Mouse (Mus musculus): ENCODE data around the gene Hnrnph1. TPM values are rescaled to one million over a fixed set of nuclear protein-coding genes. Genes with fewer than 3 reads are reported as not detected.

Hnrnph1 gene
- polyA plus RNA-seq, 1 experiment from 2014 or later, result 102 TPM

DNA sequence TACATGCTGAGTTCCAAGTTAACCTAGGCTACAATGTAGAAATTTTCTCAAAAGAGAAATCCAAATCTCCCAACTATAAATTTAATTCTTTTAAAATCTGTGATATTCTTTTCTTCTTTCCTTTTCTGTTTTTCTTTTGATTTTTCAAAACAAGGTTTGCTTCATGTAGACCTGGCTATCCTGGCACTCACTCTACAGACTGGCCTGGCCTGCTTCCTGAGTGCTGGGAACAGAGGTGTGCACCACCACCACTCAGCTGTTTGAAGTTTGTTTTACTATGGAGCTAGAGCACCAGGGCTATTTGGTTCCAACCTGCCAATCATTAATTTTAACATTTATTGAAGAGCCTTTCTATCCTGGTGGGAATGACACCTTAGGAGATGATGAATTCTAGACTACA is 3.7 kb upstream of the Hnrnph1 start:
- ATAC-seq (ENCODE audit: insufficient read depth), result no peak
- Histone ChIP-seq H3K4me1 (replicated peaks) (peaks cover 30% of the 10 kb centered on the region), H3K9ac (no peak overlapping the region), H3K27me3 (no peaks in the 10 kb centered on the region), H3K9me3 (replicated peaks) (no peaks in the 10 kb centered on the region), H3K4me2 (no peak overlapping the region), H3K36me3 (replicated peaks) (no peaks in the 10 kb centered on the region), H3K27ac (replicated peaks) (no peak overlapping the region), H3K4me3 (replicated peaks) (no peak overlapping the region)

DNA sequence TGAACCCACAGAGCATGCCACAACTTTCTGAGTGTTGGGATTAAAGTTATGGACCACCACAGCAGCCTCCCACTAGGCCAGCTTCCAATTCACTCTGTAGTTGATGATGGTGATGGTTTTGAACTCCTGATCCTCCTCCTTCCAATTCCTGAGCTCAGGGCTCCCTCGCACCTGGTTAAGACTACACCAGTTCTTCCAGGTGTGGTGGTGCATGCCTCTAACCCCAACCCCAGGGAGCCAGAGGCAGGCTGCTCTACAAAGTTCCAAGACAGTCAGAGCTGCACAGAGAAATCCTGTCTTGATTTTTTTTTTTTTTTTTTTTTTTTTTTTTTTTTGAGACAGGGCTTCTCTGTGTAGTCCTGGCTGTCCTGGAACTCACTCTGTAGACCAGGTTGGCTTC is 3.2 kb upstream of the Hnrnph1 start:
- no peak for ATAC-seq (ENCODE audit: insufficient read depth)

DNA sequence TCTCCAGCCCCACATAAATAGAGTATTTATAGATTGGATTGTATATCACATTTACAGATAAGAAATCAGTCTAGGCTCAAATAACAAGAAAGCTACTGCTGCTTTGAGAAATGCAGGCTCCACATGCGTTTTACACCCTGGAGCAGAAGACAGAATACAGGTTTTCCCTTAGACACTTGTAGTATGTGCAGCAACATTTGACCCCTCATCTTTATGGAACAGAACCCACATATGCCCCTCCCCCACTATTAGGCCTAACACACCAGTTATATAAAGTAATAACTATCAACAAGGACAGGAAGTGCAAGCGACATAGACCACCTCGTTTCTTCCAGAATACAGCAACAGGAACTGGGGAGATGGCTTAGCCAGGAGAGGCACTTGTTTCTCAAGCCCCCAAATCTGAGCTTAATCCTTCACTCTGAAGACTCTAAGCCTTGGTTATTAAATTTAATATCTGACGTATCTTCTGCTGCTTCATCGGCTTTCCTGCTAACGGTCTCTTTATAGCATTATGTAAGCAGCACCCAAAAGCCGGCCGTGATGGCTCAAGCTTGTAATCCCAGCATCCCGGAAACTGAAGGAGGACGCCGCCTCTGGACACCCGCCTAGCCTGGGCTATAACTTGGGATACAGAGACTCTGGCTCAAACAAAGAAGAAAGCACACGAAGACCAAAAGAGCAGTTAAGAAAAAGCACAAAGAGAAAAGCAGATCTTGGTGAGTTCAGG is 2.3 kb upstream of the Hnrnph1 start:
- Histone ChIP-seq H3K4me3 (replicated peaks) (no peak overlapping the region), H3K36me3 (replicated peaks) (peaks cover 6% of the 10 kb centered on the region), H3K27me3 (no peaks in the 10 kb centered on the region), H3K4me2 (no peak overlapping the region), H3K4me1 (replicated peaks) (peaks cover 38% of the 10 kb centered on the region), H3K27ac (replicated peaks) (no peak overlapping the region), H3K9ac (no peak overlapping the region), H3K9me3 (replicated peaks) (no peaks in the 10 kb centered on the region)
- no peak for ATAC-seq (ENCODE audit: insufficient read depth)
- WGBS (ENCODE audit: insufficient replicate concordance), result 78% methylated on average over 13 of the region's 13 CpGs

More for the DNA sequence above, 3.2 kb upstream of the Hnrnph1 start:
- Histone ChIP-seq H3K27me3 (no peaks in the 10 kb centered on the region), H3K36me3 (replicated peaks) (no peaks in the 10 kb centered on the region), H3K9me3 (replicated peaks) (no peaks in the 10 kb centered on the region), H3K27ac (replicated peaks) (no peak overlapping the region), H3K4me3 (replicated peaks) (no peak overlapping the region), H3K4me1 (replicated peaks) (peaks cover 31% of the 10 kb centered on the region), H3K9ac (no peak overlapping the region), H3K4me2 (no peak overlapping the region)
- WGBS (ENCODE audit: insufficient replicate concordance), result 84% methylated on average over 1 of the region's 1 CpGs

DNA sequence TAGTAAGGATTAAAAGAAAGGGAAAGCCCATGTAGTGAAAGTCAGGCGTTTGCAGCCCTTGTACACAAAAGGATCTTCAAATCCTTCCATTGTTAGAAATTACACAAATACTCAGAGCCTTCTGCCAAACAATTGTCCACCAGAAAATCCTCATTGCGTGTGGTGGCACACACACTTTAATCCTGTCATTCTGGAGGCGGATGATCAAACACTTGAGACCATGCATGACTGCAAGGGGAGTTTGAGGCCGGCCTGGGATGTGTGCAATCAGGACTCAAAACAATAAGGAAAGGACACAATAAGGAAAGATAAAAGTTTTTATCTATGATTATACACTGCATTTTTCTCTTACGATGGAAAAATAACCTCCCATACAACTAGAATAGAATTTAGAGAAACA is 1.4 kb upstream of the Hnrnph1 start:
- no peak overlapping the region for H3K4me3 ChIP-seq (replicated peaks)
- no peaks in the 10 kb centered on the region for H3K27me3 ChIP-seq
- H3K9me3 ChIP-seq (replicated peaks), result no peaks in the 10 kb centered on the region
- no peak overlapping the region for H3K9ac ChIP-seq
- 72% methylated on average over 5 of the region's 5 CpGs for WGBS (ENCODE audit: insufficient replicate concordance)
- no peak for ATAC-seq (ENCODE audit: insufficient read depth)
- no peak overlapping the region for H3K27ac ChIP-seq (replicated peaks)
- H3K4me2 ChIP-seq, result no peak overlapping the region
- H3K4me1 ChIP-seq (replicated peaks), result peaks cover 41% of the 10 kb centered on the region
- H3K36me3 ChIP-seq (replicated peaks), result peaks cover 11% of the 10 kb centered on the region

DNA sequence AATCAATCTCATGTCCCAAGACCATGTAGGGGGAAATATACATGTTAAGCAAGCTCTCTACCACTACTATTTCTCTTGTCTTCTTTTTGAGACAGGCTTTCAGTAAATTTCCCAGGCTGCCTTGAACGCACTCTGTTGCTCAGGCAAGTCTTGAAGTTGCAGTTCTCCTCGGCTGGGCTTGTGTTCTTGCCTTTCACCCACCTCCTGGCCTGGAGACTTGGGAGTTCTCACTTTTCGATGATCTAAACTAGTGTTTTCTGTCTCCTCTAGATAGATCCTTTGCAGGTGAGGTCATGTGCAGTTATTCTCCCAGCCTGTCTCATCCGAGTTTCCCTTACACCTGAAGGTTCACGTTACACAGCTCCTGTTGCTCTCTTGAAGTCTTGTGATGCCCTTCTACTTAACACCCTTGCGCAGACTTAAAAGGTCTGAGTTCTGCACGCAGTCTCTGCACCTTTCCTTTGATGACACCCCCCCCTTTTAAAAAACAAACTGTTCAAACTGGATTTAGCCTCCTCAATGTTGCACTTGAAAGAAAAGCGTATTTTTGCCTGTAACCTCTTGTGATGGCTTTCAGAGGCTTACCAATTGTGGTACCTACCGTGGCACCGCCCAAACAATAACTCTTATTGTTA is 517 bp upstream of the Hnrnph1 start:
- Histone ChIP-seq H3K4me2 (peak overlapping the region; percentile 87), H3K27ac (replicated peaks) (peak overlapping the region; percentile 100), H3K4me1 (replicated peaks) (peaks cover 35% of the 10 kb centered on the region), H3K36me3 (replicated peaks) (peaks cover 12% of the 10 kb centered on the region), H3K9me3 (replicated peaks) (no peaks in the 10 kb centered on the region), H3K4me3 (replicated peaks) (peak overlapping the region; percentile 99), H3K9ac (peak overlapping the region; percentile 73), H3K27me3 (no peaks in the 10 kb centered on the region)
- WGBS (ENCODE audit: insufficient replicate concordance), result 34% methylated on average over 10 of the region's 10 CpGs
- no peak for ATAC-seq (ENCODE audit: insufficient read depth)

DNA sequence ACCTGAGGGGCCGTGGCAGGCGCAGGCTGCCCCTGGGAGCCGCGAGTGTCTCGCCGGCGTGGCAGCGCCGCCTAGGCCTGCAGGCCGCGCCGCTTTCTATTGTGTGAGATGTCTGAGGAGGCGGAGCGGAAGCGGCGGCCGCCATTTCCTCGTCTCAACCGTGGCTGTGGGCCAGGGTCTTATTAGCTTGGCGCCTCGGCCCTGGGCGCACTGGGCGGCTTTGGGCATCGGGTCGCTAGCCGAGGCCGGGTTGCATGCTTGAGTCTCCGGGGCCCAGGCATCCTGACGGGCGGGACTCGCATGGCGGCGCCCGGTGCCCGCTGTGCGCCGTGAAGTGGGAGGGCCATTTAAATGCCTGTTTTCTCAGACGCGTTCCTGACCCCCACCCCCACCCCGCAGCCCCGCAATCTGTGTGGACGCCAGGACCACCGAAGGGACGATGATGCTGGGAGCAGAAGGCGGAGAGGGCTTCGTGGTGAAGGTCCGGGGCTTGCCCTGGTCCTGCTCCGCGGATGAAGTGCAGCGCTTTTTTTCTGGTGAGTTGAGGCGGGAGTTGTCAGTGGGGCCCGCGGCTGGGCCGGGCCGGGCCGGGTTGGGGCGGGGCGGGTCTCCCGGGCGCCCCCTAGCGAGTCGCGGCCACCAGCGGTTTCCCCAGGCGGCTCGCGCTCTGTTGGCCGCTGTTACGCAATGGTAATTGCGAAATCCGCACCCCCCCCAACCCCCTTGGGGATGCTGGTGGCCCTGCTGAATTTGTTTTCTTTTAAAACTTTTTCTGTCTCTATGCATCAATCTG is 1.3 kb downstream of the Hnrnph1 start:
- ATAC-seq (ENCODE audit: insufficient read depth), result peak; percentile 68

DNA sequence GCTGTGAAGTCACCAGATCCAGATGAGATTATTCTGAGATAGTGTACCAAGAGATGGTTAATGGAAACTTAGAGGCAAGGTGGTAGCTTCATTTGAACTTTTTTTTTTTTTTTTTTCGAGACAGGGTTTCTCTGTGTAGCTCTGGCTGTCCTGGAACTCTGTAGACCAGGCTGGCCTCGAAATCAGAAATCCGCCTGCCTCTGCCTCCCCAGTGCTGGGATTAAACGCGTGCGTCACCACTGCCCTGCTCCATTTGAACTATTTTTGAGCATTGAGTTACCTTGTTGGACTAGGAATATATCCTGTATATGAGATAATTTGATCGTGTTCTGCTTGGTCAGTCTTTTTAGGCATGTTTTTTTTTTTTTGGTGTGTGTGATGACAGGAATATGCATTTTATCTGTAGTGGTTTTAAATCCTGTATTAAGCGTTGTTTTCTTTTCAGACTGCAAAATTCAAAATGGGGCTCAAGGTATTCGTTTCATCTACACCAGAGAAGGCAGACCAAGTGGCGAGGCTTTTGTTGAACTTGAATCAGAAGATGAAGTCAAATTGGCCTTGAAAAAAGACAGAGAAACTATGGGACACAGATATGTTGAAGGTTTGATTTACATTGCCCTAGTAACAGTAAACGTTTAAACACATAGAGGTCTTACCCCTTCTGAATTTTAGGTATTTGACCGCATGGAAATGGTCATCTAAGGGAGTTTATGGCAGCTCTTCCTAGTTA is 2.4 kb downstream of the Hnrnph1 start:
- no peak for ATAC-seq (ENCODE audit: insufficient read depth)
- no peaks in the 10 kb centered on the region for H3K9me3 ChIP-seq (replicated peaks)
- 47% methylated on average over 12 of the region's 12 CpGs for WGBS (ENCODE audit: insufficient replicate concordance)
- H3K27ac ChIP-seq (replicated peaks), result peak overlapping the region; percentile 100
- peak overlapping the region; percentile 87 for H3K4me2 ChIP-seq
- H3K4me1 ChIP-seq (replicated peaks), result peaks cover 34% of the 10 kb centered on the region
- peak overlapping the region; percentile 99 for H3K4me3 ChIP-seq (replicated peaks)
- H3K9ac ChIP-seq, result peak overlapping the region; percentile 97
- H3K27me3 ChIP-seq, result no peaks in the 10 kb centered on the region
- H3K36me3 ChIP-seq (replicated peaks), result peaks cover 32% of the 10 kb centered on the region

More for the DNA sequence above, 1.3 kb downstream of the Hnrnph1 start:
- H3K36me3 ChIP-seq (replicated peaks), result peaks cover 26% of the 10 kb centered on the region
- H3K4me1 ChIP-seq (replicated peaks), result peaks cover 34% of the 10 kb centered on the region
- H3K4me2 ChIP-seq, result peak overlapping the region; percentile 87
- H3K9me3 ChIP-seq (replicated peaks), result no peaks in the 10 kb centered on the region
- H3K9ac ChIP-seq, result peak overlapping the region; percentile 97
- WGBS (ENCODE audit: insufficient replicate concordance), result under 1% methylated on average over 71 of the region's 71 CpGs
- peak overlapping the region; percentile 100 for H3K27ac ChIP-seq (replicated peaks)
- peak overlapping the region; percentile 99 for H3K4me3 ChIP-seq (replicated peaks)
- no peaks in the 10 kb centered on the region for H3K27me3 ChIP-seq

DNA sequence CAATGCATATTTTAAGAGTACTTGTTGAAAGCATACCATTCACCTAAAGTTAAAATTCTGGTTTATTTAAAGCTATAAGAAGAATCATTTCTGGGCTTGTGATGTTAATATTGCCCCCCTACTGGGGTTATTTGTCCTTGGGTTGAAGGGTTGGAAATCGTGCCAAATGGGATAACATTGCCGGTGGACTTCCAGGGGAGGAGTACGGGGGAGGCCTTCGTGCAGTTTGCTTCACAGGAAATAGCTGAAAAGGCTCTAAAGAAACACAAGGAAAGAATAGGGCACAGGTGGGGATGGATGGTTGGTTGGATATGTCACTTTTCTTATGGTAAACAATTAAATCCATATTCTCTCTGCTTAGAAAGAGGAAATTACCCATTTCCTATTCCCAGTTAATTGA is 4.5 kb downstream of the Hnrnph1 start:
- WGBS (ENCODE audit: insufficient replicate concordance), result 48% methylated on average over 4 of the region's 4 CpGs
- no peak for ATAC-seq (ENCODE audit: insufficient read depth)
- Histone ChIP-seq H3K9ac (no peak overlapping the region), H3K36me3 (replicated peaks) (peaks cover 46% of the 10 kb centered on the region), H3K4me1 (replicated peaks) (peaks cover 27% of the 10 kb centered on the region), H3K27me3 (no peaks in the 10 kb centered on the region), H3K9me3 (replicated peaks) (no peaks in the 10 kb centered on the region), H3K27ac (replicated peaks) (no peak overlapping the region), H3K4me2 (peak overlapping the region; percentile 46), H3K4me3 (replicated peaks) (no peak overlapping the region)

GRCm38 (mm10) chr11:50387167-50387679 is 10.4 kb downstream of the Hnrnph1 start:
- H3K9me3 ChIP-seq (replicated peaks), result no peaks in the 10 kb centered on the region
- ATAC-seq (ENCODE audit: insufficient read depth), result no peak
- peaks cover 64% of the 10 kb centered on the region for H3K36me3 ChIP-seq (replicated peaks)
- H3K4me2 ChIP-seq, result no peak overlapping the region
- 0 out of 2 replicates have a peak, but pooled peaks cover 3% of the 10 kb centered on the region for H3K4me1 ChIP-seq (replicated peaks)
- H3K4me3 ChIP-seq (replicated peaks), result no peak overlapping the region
- 85% methylated on average over 3 of the region's 3 CpGs for WGBS (ENCODE audit: insufficient replicate concordance)
- H3K9ac ChIP-seq, result no peak overlapping the region
- no peak overlapping the region for H3K27ac ChIP-seq (replicated peaks)
- H3K27me3 ChIP-seq, result no peaks in the 10 kb centered on the region

DNA sequence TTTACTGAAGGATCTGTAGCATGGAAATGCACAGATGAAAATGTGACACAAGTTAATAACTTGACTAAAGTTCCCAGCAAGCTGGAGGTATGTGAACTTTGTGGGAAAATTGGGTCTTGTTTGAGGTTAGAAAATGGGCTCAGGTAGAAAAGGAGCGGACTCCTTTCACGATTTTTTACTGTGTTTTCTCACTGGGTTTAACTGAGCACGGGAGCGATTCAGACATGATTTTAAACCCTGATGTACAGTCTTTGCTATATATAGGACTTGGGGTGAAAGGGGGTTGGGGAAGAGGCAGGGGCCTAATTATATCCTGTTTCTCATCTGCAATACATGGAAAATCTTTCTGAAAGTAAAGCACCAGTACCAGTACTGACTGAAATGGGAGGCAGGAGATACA is 10.9 kb downstream of the Hnrnph1 start:
- Histone ChIP-seq H3K27ac (replicated peaks) (no peak overlapping the region), H3K36me3 (replicated peaks) (peaks cover 62% of the 10 kb centered on the region), H3K4me1 (replicated peaks) (no peaks in the 10 kb centered on the region), H3K4me3 (replicated peaks) (no peak overlapping the region), H3K9ac (no peak overlapping the region), H3K9me3 (replicated peaks) (no peaks in the 10 kb centered on the region), H3K4me2 (no peak overlapping the region), H3K27me3 (no peaks in the 10 kb centered on the region)
- no peak for ATAC-seq (ENCODE audit: insufficient read depth)
- 74% methylated on average over 4 of the region's 4 CpGs for WGBS (ENCODE audit: insufficient replicate concordance)
